Mouse (Mus musculus): ENCODE data around the gene Arpc5l. TPM values are rescaled to one million over a fixed set of nuclear protein-coding genes. Genes with fewer than 3 reads are reported as not detected.

Gene Arpc5l
- polyA plus RNA-seq, 1 experiment from 2014 or later = 115 TPM

- no peak for ATAC-seq (ENCODE audit: low FRiP score, low read depth)
- H3K4me1 ChIP-seq = peaks cover 13% of the 10 kb centered on the region
- H3K9ac ChIP-seq = no peak overlapping the region
- 91% methylated on average over 7 of the region's 7 CpGs for WGBS
- peaks cover 63% of the 10 kb centered on the region for H3K36me3 ChIP-seq
- H3K9me3 ChIP-seq = no peaks in the 10 kb centered on the region
- H3K27me3 ChIP-seq = no peaks in the 10 kb centered on the region
- H3K4me3 ChIP-seq = no peak overlapping the region
- H3K4me2 ChIP-seq (replicated peaks) = no peak overlapping the region
- no peak overlapping the region for H3K27ac ChIP-seq
Observed at GRCm38 (mm10) chr2:39012768-39013279, 7.7 kb downstream of the Arpc5l start.

DNA sequence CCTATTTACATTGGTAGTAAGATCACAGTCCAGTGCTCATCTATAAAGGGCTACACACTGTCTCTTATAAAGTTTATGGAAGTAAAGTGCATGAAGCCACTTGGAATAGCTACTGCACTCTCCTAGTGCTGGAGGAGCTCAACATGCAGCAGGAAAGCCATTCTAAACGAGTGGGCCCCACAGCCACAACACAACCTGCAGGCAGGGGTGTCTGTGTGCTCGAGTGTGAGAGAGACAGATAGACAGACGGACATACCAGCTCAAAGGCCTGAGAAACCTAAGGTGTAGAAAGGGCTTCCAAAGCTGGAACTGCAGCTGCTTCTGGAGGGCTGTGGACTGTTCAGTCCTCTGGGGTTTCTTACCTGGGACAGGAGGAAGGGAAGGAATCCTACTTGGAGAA lies 11.4 kb downstream of the Arpc5l start:
- Histone ChIP-seq H3K27me3 (no peaks in the 10 kb centered on the region), H3K4me3 (no peak overlapping the region), H3K4me2 (replicated peaks) (no peak overlapping the region), H3K4me1 (no peaks in the 10 kb centered on the region), H3K36me3 (peaks cover 96% of the 10 kb centered on the region), H3K27ac (no peak overlapping the region), H3K9ac (no peak overlapping the region), H3K9me3 (no peaks in the 10 kb centered on the region)
- ATAC-seq (ENCODE audit: low FRiP score, low read depth) = no peak
- 72% methylated on average over 3 of the region's 3 CpGs for WGBS

DNA sequence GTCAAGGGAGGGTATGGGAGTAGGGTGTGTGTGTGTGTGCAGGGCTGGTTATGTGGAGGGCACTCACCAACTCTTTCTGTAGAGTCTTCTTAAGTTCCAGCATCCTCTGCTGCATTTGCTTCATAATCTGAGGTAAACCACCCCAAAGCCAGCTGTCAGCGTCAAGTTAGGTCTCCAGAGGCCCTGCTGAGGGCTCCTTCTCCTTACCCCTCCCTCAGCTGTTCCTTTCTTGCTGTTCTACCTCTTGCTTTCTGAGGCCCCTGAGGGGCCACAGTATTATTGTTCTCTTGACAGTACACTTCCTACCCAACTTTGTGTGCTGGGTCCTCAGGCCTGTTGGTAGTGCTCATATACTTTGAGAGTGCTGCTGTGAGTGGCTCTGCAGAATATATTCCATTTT lies 14.9 kb downstream of the Arpc5l start:
- Histone ChIP-seq H3K4me2 (replicated peaks) (no peak overlapping the region), H3K27ac (no peak overlapping the region), H3K36me3 (peaks cover 94% of the 10 kb centered on the region), H3K4me3 (no peak overlapping the region), H3K4me1 (no peaks in the 10 kb centered on the region), H3K9ac (no peak overlapping the region), H3K9me3 (no peaks in the 10 kb centered on the region), H3K27me3 (no peaks in the 10 kb centered on the region)
- no peak for ATAC-seq (ENCODE audit: low FRiP score, low read depth)
- WGBS = 77% methylated on average over 1 of the region's 1 CpGs

- 93% methylated on average over 1 of the region's 1 CpGs for WGBS
- no peak for ATAC-seq (ENCODE audit: low FRiP score, low read depth)
- Histone ChIP-seq H3K27me3 (no peaks in the 10 kb centered on the region), H3K4me2 (replicated peaks) (no peak overlapping the region), H3K9ac (no peak overlapping the region), H3K36me3 (peaks cover 86% of the 10 kb centered on the region), H3K4me1 (no peaks in the 10 kb centered on the region), H3K9me3 (no peaks in the 10 kb centered on the region), H3K4me3 (no peak overlapping the region), H3K27ac (no peak overlapping the region)
Observed at GRCm38 (mm10) chr2:39031611-39032010, 26.5 kb downstream of the Arpc5l start.

DNA sequence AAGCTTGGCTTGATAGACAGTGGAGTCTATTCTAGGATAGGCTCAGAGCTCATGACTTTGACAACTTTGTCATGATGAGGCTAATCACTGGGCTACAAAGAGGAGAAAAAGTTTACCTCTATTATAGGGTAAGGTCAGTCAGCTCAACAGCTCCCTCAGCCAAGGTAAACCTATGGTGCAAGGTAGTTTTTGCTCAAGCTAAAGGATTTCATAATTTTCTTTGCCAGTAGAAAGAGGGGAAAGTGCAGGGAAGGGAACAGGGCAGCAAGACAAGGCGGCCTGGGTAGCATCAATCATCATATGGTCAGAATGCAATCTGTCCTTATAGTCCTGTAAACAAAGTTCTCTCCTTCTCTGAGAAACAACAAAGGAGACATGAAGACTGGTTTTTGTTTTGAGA lies 35.1 kb downstream of the Arpc5l start:
- peaks cover 80% of the 10 kb centered on the region for H3K36me3 ChIP-seq
- no peaks in the 10 kb centered on the region for H3K9me3 ChIP-seq
- H3K27ac ChIP-seq = no peak overlapping the region
- H3K27me3 ChIP-seq = no peaks in the 10 kb centered on the region
- H3K9ac ChIP-seq = no peak overlapping the region
- no peak overlapping the region for H3K4me2 ChIP-seq (replicated peaks)
- H3K4me1 ChIP-seq = no peaks in the 10 kb centered on the region
- 92% methylated on average over 1 of the region's 1 CpGs for WGBS
- H3K4me3 ChIP-seq = no peak overlapping the region
- no peak for ATAC-seq (ENCODE audit: low FRiP score, low read depth)

- Histone ChIP-seq H3K36me3 (peaks cover 83% of the 10 kb centered on the region), H3K9ac (no peak overlapping the region), H3K4me3 (no peak overlapping the region), H3K4me2 (replicated peaks) (no peak overlapping the region), H3K27ac (no peak overlapping the region), H3K27me3 (no peaks in the 10 kb centered on the region), H3K4me1 (no peaks in the 10 kb centered on the region), H3K9me3 (no peaks in the 10 kb centered on the region)
- ATAC-seq (ENCODE audit: low FRiP score, low read depth) = no peak
- WGBS = 94% methylated on average over 1 of the region's 1 CpGs
Observed at GRCm38 (mm10) chr2:39048515-39048914, 43.4 kb downstream of the Arpc5l start.

DNA sequence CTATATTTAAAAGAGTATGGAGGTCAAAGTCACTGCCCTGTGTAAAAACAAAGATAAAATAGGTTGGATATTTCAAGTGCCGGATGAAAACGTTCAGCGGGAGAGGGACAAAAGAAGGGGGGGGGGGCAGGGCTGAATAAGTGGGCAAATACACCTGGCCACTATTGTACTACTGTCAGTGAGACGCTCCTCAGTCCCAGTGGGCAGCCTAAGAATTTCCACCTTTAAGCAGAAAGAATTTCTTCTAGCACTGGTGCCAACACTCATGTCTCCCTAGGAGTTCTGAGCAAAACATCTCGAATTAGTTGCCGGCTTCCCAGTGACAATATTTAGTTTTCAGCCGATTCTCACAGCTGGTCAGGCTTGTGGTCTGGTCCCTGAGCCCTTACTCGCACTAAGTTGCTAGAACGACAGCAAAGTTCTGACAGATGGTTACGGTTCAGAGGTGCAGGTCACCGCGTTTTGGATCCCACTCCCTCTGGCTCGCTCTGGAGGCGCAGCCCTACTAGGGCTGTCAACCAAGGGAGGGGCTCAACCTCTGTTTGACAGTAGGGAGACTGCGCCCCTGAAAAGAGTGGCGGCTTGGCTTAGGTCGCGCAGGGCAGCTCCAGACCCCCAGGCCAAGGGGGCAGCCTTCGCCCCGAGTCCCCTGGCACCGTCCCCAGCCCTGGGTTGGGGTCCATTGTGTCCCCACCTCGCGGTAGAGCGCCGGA lies 59.7 kb downstream of the Arpc5l start:
- ATAC-seq (ENCODE audit: low FRiP score, low read depth) = peak; percentile 3
- peaks cover 9% of the 10 kb centered on the region for H3K4me1 ChIP-seq
- peak overlapping the region; percentile 81 for H3K4me2 ChIP-seq (replicated peaks)
- no peaks in the 10 kb centered on the region for H3K27me3 ChIP-seq
- H3K36me3 ChIP-seq = peaks cover 20% of the 10 kb centered on the region
- peak overlapping the region; percentile 92 for H3K27ac ChIP-seq
- H3K9ac ChIP-seq = peak overlapping the region; percentile 94
- peak overlapping the region; percentile 96 for H3K4me3 ChIP-seq
- H3K9me3 ChIP-seq = no peaks in the 10 kb centered on the region
- 9% methylated on average over 25 of the region's 25 CpGs for WGBS

Other genes starting within 250 kb of the Arpc5l start
- gene Nr6a1, start 77.7 kb upstream of the Arpc5l start, polyA plus RNA-seq (2015; fragmentation: Nextera tagmentation; extraction: Ambion mirVana) = 0.60 and 0.80 TPM in 2 replicates
- 6.4 and 6.7 TPM in 2 replicates for gene Olfml2a, start 73.4 kb upstream of the Arpc5l start, polyA plus RNA-seq (2015; fragmentation: Nextera tagmentation; extraction: Ambion mirVana)
- gene Wdr38, start 7.9 kb upstream of the Arpc5l start, polyA plus RNA-seq (2015; fragmentation: Nextera tagmentation; extraction: Ambion mirVana) = 1.8 and 1.9 TPM in 2 replicates
- 945 and 972 TPM in 2 replicates for gene Rpl35, start 276 bp downstream of the Arpc5l start, polyA plus RNA-seq (2015; fragmentation: Nextera tagmentation; extraction: Ambion mirVana)
- gene Golga1, start 60.2 kb downstream of the Arpc5l start, polyA plus RNA-seq (2015; fragmentation: Nextera tagmentation; extraction: Ambion mirVana) = 29.2 and 31.0 TPM in 2 replicates
- gene Scai, start 185.4 kb downstream of the Arpc5l start, polyA plus RNA-seq (2015; fragmentation: Nextera tagmentation; extraction: Ambion mirVana) = 16.4 and 16.9 TPM in 2 replicates
- gene Ppp6c, start 221.1 kb downstream of the Arpc5l start, polyA plus RNA-seq (2015; fragmentation: Nextera tagmentation; extraction: Ambion mirVana) = 74.8 and 75.1 TPM in 2 replicates

Data from limb, embryonic 13.5 days (tissue).